Mouse (Mus musculus) adrenal gland, postnatal 4 days (tissue): ENCODE results near the gene Ncoa7. TPM values are rescaled to one million over a fixed set of nuclear protein-coding genes. Genes with fewer than 3 reads are reported as not detected.
"Not testable (repeated sequence)": the region's sequence is repeated elsewhere in the genome, so short reads cannot be mapped to it uniquely, and the experiment has no call there.

Experiments used
- DNase-seq, 2 experiments: peaks; one replicate each; pipeline ENCODE4 v3.0.0; 2021 to 2022; ENCODE audit warnings: low spot score in 2 of 2, mixed read lengths in 2 of 2
- total RNA-seq, 2 experiments: library from RNA; stranded (reverse); gene quantifications; 2 replicates each; pipeline ENCODE4 v1.2.3; 2021

The Ncoa7 gene
- total RNA-seq, 2 experiments from 2014 or later: 47.9 to 49.3 TPM

DNA sequence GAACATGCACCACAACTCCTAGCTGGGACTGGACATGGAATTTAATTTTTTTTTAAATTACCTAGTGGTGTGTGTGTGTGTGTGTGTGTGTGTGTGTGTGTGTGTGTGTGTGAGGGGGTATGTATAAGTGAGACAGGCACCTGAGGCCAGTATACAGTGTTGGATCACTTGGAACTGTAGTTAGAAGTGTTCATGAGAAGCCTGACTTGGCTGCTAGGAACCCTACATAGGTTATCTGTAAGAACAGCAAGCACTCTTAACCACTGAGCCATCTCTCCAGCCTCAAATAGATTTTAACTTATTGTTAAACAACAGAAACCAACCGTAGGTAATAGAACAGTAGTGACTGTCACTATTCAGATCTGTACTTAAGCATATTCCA lies 14.8 kb downstream of the Ncoa7 start:
- DNase-seq: no peak

DNA sequence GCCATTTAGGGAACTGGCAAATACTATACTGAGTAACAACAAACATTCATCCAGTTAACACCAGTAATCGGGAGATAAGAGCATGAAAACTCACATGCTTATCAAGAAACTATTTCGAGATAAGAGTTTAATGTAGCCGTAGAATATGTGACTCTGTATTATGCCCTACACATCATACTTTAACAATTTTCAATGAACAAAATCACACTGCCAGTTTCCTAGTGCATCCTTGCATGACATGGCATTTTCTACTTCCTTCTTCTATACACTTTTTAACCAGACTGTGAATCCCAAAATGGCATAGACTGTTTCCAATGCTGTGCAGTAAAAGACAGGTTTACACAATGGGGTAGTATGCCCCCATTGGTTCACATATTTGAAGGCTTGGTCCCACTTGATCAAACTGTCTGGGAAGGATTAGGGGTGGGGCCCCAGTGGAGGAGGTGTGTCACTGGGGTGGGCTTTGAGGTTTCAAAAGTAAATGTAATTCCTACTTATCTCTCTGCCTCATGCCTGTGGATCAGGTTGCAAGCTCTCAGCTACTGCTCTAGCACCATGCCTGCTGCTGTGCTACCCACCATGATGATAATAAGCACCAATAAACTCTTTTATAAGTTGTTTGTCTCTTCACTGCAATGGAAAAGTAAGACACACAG lies 15.3 kb downstream of the Ncoa7 start:
- DNase-seq: no peak

DNA sequence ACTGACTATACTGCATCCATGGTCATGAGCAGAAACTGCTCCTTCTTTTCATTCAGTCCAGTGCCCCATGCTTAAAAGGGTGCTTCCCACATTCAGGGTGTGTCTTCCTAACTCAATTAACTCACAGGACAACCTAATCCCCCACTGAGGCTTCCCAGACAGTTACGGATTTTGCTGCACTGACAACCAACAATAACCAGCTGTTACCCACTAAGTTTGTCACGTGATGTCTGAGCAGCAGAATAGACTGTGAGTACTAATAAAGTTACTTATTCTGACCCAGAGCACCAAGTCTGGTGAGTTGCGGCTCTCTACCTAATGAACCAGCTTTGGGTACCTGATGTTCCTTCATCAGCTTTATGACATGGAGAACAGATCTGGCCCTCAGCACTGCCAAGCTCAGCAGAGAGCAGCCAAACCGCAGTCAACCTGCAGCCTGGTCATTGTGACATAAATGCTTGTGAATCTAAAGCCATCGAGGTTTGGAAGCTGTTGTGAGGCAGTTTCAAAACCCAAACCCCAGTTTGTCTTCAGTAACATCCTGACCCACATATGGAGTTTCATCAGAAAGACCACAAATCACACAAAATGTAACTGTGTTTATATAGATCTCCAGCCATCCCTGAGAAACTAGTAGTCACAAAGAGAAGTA lies 16.9 kb downstream of the Ncoa7 start:
- no peak for DNase-seq

DNA sequence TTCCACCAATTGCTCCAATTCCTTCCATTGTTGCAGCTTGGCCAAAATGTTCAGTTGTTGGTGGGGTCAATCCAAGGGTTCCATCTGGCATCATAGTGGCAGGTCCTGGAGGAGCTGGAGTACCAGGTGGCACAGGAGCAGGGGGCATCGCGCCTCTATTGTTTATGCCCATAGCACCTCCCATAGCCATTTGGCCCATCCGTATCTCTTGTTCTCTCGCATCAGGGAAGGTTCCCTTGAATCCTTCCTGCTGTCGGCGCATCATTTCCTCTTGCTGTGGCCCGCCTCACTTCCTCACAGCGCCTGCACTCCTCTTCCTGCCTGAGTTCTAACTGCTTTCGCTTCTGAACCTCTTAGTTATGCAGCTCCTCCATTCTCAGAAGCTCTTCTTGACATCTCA lies 22.2 kb downstream of the Ncoa7 start:
- not testable (repeated sequence) for DNase-seq

DNA sequence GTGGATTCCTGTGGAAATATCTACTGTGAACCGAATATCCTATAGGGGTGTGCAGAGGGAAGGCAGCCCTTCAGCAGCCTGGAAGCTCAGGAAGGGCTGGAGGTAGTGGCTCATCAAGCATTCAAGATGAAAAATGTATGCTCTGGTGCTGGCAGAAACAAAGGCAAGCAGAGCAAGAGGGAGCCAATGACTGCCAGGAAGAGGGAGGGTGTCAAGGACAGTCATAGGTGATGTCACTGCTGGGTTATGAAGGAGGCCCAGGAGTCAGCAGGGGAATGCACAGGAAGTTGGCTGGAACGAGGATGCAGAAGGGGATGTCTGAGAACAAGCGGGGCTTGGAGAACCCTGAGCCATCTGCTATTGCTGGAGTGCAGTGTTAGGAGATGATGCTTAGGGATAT lies 24.9 kb downstream of the Ncoa7 start:
- DNase-seq: no peak

DNA sequence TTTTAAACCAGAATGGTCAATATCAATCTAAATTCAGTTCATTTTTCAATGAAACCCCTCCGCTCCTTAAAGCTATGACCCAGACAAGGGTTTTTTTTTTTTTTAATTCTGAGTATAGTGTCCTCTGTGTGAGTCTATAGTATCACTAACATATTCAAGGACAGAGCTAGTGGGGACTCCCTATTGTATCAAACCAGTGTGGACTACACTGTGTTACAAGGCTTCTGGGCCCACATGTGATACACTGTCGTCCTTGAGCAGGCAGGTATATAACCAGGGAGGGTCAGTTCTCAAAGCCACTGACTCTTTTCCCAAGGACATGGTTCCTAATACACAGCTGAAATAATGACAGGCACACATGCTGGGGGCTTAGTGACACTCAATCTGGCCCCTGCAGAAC lies 27.1 kb downstream of the Ncoa7 start:
- DNase-seq: no peak

DNA sequence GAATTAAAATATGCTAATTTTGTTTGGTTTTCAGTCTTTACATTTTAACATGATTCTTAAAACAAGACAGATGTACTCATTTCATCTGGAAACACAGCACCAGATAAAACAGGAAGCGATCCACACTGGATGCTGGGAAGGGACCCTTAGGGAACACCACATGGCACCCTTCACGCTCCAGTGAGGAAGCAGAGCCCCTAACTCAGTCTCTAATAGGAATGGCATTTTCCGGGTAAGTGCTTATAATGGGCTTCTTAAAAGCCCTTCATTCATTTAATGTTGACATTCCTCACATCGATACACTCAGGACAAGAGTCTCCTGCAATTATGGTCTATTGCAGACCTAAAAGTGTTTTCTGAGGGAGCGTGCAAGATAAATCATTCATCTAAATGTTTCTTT lies 27.6 kb downstream of the Ncoa7 start:
- no peak for DNase-seq

DNA sequence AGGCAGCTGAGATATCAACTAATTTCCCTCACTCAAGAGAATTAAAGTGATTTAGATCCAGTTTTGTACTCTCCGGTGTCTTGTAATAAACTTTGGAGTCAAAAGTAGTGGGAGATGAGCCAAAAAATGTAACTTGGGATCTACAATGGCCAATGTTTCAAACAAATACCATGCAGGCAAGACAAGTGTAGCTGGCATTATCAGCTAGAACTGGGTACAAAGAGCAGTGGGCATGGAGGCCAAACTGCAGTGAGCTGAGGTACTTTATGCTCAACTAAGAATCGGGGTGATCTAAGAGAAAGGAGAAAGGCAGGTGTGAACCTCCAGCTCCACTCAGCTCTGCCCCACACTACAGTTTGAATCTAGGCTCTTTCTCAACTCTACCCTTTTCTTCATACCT lies 28.7 kb downstream of the Ncoa7 start:
- DNase-seq: no peak

DNA sequence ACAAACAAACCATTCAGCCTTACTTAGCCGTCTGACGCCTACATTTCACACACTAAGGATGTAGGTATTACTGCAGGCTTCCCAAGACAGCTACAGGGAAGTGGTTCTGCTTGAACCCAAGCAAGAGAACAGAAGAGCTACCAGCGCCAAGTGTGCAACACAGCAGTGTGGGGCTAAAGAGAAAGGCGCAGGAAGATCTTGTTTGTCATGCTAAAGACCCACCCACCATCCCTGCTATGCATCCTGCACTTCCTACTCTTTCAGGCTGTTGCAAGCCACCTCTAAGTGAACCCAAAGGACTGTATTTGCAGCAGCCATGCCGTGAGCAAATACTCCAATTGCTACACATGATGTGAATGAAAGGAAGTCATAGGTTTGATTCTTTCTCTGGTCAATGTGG lies 29.9 kb downstream of the Ncoa7 start:
- no peak for DNase-seq

DNA sequence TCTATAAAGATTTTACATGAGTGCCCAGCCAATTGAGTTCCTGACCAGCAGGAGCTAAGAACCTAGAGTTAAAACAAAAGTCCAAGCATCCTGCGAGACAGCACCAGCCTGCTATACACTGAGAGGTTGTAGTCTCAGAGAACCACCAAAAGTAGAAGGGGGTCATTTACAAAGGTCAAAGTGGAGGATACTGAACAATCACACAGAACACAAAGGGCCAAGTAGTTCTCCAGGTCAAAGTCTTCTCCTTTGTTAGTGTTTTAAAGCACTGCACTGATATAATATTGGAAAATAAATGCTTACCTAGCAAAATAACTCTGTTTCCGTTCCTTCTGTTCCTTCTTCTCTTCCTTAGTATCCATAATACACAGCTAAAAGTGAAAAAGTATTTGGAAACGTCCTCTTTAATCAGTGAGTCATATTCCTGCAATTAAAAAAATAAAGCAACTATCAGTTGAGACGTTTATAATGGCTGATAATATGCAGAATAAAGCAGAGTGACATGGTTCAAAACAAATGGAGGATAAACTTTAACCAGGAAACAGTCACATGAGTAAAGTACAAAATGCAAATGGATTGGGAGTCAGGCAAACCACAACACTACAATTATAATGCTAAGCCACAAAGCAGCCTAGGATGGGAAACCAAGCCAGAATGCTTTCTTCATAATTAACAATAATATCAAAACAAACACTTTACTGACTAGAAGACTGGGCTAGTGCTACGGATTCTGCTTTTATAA lies 31.5 kb downstream of the Ncoa7 start:
- no peak for DNase-seq

DNA sequence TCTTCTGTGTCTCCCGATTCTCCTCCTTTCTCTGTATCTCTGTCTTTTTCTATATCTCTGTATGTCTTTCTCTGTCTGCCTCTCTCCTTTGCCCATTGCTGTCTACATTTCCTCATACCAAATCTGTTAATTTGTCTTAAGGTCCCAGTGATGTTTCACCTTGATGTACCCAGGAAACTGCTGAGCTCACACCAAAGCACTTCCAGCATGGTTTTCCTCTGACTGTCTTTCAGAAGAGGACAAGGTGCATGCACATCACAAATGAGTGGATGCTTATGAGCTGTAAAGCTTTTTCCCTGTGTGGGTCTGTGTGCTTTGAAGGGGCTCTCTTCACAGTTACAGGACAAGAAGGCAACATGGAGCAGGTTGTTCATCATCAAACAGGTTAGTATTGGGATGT lies 34.3 kb downstream of the Ncoa7 start:
- no peak for DNase-seq

DNA sequence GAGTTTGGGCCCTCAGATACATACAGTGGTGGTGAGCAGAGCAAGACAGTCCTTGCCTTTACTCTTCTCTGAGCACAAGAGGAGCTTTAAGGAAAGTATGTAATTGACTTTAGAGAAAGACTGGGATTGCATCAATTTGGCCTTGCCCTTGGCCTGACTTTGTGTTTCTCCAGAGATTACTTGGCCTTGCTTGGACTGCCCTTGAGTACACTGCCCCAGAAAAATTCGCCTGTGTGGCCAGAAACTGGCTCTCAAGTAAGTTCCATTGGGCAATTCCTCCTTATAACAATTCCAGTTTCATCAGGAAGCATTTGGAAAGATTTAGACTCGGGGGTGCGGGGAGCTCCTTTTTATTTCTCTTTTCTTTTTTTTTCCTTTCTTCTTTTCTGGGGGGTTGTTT lies 34.9 kb downstream of the Ncoa7 start:
- DNase-seq: no peak

DNA sequence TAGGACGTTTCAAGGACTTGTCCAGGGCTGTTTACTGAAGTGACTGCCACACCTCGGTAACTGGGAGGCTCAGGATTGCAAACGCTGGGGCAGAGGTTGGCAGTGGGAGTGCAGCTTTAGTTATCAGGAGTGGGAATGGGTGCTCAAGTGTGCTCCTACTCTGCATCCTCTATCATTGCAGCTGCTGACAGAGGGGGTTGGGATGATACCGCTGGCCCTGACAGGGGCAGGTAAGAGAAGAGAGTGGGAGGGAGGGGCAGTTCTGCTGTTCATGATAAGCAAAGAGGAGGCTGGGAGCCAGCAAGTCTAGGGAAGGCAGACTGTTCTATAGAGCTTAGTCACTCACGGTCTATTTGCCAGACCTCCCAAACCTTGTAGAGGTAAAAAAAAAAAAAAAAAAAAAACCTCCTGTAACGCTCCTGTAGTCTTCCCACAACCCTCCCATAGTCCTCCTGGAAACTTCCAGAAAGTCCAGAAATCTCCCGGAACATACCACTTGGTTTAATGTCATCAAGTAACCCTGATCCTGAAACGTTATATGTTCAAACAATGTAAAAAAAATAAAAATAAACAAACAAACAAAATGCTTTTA lies 39.9 kb downstream of the Ncoa7 start:
- DNase-seq: no peak

DNA sequence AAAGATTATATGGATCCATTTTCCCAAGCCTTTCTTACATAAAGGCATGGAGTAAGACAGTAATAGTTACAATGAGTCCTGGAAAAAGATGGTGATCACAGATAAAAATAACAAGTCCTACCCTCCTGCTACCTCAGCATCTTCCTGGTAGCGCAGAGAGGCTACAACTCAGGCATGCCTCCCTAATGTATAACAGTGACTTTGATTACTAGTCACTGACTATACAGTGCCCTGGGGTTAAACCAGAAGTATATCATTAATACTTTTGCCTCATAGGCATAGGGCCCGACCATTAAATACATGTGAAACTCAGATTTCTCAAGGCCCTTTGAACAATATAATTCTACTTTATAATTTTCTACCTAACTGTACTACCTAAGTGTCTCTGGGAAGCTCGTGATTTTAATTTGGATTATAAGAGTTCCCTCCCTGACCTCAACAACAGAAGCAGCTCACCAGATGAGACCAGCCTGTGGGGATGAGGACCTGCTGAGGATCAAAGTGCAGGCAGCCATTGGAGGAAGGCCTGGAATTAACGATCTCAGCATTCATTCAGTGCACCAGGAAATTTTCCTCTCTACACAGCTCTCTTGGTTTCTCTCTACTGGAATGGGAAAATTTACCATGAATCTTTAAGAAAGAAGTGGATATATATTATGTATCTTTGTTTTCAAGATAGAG lies 40.7 kb downstream of the Ncoa7 start:
- DNase-seq: no peak

DNA sequence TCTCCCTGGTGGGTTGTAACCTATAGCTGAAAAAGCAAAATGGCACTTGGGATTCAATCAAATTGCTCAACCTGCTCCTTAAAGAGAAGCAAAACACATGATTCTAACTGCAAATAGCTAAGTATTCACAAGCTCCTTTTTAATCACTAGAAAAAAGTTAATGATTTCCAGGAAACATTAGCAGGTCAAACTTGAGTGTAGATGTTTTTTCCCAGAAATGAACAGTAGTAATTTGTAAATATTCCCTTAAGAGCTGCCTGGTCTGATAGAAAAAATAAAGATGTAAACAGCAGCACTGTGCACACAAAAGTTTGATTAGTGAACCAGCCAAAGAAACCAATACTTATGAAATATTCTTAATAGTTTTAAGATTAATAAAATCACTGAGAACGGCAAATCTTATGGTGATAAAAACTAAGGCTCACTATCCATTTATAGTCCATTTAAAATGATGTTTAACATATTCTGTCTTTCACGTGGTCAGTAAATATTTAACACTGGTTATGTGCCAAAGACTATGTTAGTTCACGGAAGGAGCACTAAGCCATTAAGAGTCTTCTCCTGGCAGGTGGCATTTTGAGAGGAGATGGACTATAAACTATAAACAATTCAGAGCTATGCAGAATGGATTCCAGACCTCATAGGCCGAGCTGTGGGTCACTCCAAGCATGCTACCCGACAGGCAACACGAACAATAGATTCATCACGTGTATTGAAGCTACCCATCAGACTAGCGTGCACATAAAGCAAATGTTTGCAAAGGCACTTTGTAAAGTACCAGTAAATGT lies 43.6 kb downstream of the Ncoa7 start:
- no peak for DNase-seq

DNA sequence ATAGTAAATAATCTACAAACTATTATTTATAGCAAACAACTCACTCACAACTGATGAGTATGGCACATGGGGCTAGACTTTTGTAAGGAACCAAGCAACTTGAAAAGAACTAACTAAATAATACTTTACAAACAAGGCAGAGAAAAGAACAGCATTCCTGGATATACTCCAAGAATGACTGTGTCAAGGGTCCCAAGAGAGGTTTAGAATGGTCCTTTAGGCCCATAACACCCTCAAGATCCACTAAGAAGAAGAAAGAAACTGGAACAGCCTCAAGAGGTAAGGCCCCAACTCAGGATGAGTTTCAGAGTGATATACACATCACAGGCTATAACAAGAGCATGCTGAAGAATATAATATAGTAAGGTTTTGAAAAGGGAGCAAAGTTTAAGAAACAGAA lies 47.1 kb downstream of the Ncoa7 start:
- no peak for DNase-seq

DNA sequence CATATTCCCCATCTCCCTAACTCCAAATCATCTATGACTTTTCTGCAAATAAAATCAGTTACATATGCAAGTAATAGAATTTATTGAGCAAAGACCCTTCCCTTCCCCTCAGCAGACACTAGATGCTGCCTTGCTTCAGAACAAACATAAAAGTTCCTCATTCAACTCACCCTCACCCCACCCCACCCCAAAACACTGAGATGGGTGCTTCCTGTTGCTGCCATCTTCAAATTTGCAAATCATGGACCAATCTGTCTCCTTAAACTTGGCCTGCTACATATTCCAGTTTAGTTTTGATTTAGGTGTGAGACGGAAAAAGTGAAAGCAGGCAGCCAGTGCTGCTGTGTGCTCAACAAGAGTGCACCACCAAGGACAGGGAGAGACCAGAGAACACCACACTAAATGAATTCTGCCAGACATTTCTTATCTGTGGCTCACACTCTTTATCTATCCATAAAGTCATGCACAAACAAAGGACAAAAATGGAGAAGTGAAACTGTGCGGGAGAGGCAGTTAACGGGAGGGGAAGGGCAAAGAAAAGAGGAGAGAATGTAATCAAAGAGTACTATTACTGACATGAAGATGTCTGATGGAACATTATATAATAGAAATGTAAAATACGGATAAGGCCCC lies 48.2 kb downstream of the Ncoa7 start:
- no peak for DNase-seq

DNA sequence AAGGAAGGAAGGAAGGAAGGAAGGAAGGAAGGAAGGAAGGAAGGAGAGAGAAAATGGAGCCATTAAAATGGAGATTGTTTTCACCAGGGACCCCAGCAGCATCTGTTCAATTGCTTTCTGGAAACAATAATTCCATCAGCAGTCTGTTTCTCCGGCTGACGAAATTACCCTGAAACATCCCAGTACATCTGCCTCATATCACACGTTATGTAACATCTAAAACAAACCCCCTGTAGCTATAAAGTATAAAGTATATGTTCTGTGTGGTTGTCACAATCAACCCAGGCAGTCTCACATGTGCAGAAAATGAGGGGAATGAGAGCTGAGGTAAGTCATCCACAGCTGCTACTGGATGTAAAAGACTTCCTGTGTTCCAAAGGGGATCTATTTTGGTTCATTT lies 49.0 kb downstream of the Ncoa7 start:
- no peak for DNase-seq

DNA sequence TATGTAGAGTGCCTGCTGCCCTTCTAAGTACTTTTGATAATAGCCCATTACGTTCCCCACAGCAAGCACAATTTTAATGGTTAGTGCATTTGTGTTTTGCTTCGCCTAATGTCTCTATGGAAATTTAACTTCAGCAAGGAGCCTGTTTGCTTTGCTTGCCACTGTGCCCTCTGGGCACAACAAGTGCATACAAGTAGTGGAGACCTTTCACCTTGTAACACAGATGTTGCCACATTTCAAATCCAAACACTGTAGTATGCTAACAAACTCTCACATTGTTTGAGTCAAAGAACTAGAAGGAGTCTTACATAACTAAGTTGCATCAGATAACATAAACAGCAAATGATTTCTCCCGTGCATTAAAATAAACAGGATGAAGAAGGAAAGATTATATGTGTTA lies 50.6 kb downstream of the Ncoa7 start:
- no peak for DNase-seq

DNA sequence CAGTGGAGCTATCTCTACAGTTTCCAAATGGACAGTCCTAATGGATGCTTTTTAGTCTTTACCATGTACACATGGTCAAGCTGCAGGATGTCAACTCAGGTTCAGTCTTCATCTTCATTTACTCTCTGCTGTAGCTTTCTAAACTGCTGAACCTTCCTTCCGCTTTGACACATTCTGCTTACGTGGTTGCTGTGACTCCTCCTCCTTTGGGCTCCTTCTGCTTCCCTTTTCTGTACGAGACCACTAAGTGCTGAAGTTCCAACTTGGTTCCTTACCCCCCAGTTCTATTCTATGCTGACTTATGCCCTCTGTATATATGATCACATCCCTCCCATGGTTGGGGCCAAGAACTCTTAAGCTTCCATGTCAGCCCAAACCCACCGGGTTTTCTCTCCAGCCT lies 51.5 kb downstream of the Ncoa7 start:
- no peak for DNase-seq
